Mouse (Mus musculus) CD4-positive, CD25-positive, alpha-beta regulatory T cell, adult 2 months (primary cell): ENCODE measurements around the gene Tubb4a.
A peak's percentile ranks its signal among the peaks of the same experiment; 100 is the strongest.
"Not testable (repeated sequence)": the region's sequence is repeated elsewhere in the genome, so short reads cannot be mapped to it uniquely, and the experiment has no call there.

ENCODE experiments used
- DNase-seq: peaks from one replicate; pipeline ENCODE4 v3.0.0-alpha.2; 2012; ENCODE audit warnings: low read depth, low spot score

Tubb4a gene

GRCm38 (mm10) chr17:57087049-57087832, at the start of gene Tubb4a:
TSS of gene Tubb4a (minus strand) at chr17:57087782.
- DNase-seq = no peak

GRCm38 (mm10) chr17:57135635-57136034, 48.1 kb upstream of the Tubb4a start:
- DNase-seq = no peak

GRCm38 (mm10) chr17:57134693-57135092, 47.1 kb upstream of the Tubb4a start:
- no peak for DNase-seq

GRCm38 (mm10) chr17:57134021-57134420, 46.4 kb upstream of the Tubb4a start:
- DNase-seq = not testable (repeated sequence)

GRCm38 (mm10) chr17:57131793-57132192, 44.2 kb upstream of the Tubb4a start:
- peak; percentile 44 for DNase-seq

GRCm38 (mm10) chr17:57125853-57126622, 38.5 kb upstream of the Tubb4a start:
- no peak for DNase-seq

GRCm38 (mm10) chr17:57124792-57125191, 37.2 kb upstream of the Tubb4a start:
- no peak for DNase-seq

GRCm38 (mm10) chr17:57123192-57124118, 35.9 kb upstream of the Tubb4a start:
- no peak for DNase-seq

- no peak for DNase-seq
Observed at GRCm38 (mm10) chr17:57121856-57122255, 34.3 kb upstream of the Tubb4a start.

GRCm38 (mm10) chr17:57118524-57119349, 31.2 kb upstream of the Tubb4a start:
- DNase-seq = no peak

- no peak for DNase-seq
Observed at GRCm38 (mm10) chr17:57116801-57117200, 29.2 kb upstream of the Tubb4a start.

- DNase-seq = no peak
Observed at GRCm38 (mm10) chr17:57112768-57113474, 25.3 kb upstream of the Tubb4a start.

- DNase-seq = no peak
Observed at GRCm38 (mm10) chr17:57110005-57110404, 22.4 kb upstream of the Tubb4a start.

GRCm38 (mm10) chr17:57108666-57109171, 21.1 kb upstream of the Tubb4a start:
- DNase-seq = peak; percentile 65

- no peak for DNase-seq
Observed at GRCm38 (mm10) chr17:57108040-57108665, 20.6 kb upstream of the Tubb4a start.

- DNase-seq = no peak
Observed at GRCm38 (mm10) chr17:57107064-57107463, 19.5 kb upstream of the Tubb4a start.

GRCm38 (mm10) chr17:57106035-57106368, 18.4 kb upstream of the Tubb4a start:
- DNase-seq = no peak

- DNase-seq = peak; percentile 53
Observed at GRCm38 (mm10) chr17:57105181-57106034, 17.8 kb upstream of the Tubb4a start, which contains the start of gene Tnfsf9. TSS of gene Tnfsf9 (plus strand) at chr17:57105325.

- DNase-seq = no peak
Observed at GRCm38 (mm10) chr17:57104496-57104895, 16.9 kb upstream of the Tubb4a start.
